Mouse (Mus musculus): Measurements from ENCODE around the gene Cdkn3. TPM values are rescaled to one million over a fixed set of nuclear protein-coding genes. Genes with fewer than 3 reads are reported as not detected.
"Not testable (repeated sequence)": the region's sequence is repeated elsewhere in the genome, so short reads cannot be mapped to it uniquely, and the experiment has no call there.

Gene Cdkn3
- total and polyA plus RNA-seq, 2 experiments from 2014 or later, result 0.71 to 5.9 TPM

GRCm38 (mm10) chr14:46734262-46734661, 26.1 kb upstream of the Cdkn3 start:
- no peak for TF ChIP-seq CTCF (IDR thresholded peaks at IDR 0.05)
- 80% methylated on average over 5 of the region's 5 CpGs for WGBS
- no peak for DNase-seq (ENCODE audit: low spot score)
- Histone ChIP-seq H3K4me1 (ENCODE audit: insufficient read depth, low read length) (no peaks in the 10 kb centered on the region; the same call in 1 of the 2 replicates), H3K9ac (replicated peaks; ENCODE audit: low read length, poor library complexity, severe bottlenecking) (no peak overlapping the region), H3K27ac (ENCODE audit: low read depth, low read length) (no peak overlapping the region), H3K4me2 (ENCODE audit: low read depth, low read length, poor library complexity, severe bottlenecking) (no peak overlapping the region), H3K27me3 (ENCODE audit: insufficient read depth, low read length) (no peaks in the 10 kb centered on the region), H3K9me3 (ENCODE audit: low read length) (no peaks in the 10 kb centered on the region), H3K4me3 (ENCODE audit: low read depth, low read length) (no peak overlapping the region), H3K36me3 (ENCODE audit: insufficient read depth, low read length) (no peaks in the 10 kb centered on the region)
- no peak for ATAC-seq (ENCODE audit: low FRiP score)

GRCm38 (mm10) chr14:46734761-46735455, 25.4 kb upstream of the Cdkn3 start:
- WGBS, result 81% methylated on average over 14 of the region's 14 CpGs
- H3K4me1 ChIP-seq (ENCODE audit: insufficient read depth, low read length), result no peaks in the 10 kb centered on the region; the same call in 1 of the 2 replicates
- H3K9me3 ChIP-seq (ENCODE audit: low read length), result no peaks in the 10 kb centered on the region
- H3K36me3 ChIP-seq (ENCODE audit: insufficient read depth, low read length), result no peaks in the 10 kb centered on the region
- TF ChIP-seq CTCF (IDR thresholded peaks at IDR 0.05), result no peak
- no peak overlapping the region for H3K9ac ChIP-seq (replicated peaks; ENCODE audit: low read length, poor library complexity, severe bottlenecking)
- ATAC-seq (ENCODE audit: low FRiP score) (no peak), DNase-seq (ENCODE audit: low spot score) (no peak)
- H3K4me2 ChIP-seq (ENCODE audit: low read depth, low read length, poor library complexity, severe bottlenecking), result no peak overlapping the region
- H3K27ac ChIP-seq (ENCODE audit: low read depth, low read length), result no peak overlapping the region
- H3K27me3 ChIP-seq (ENCODE audit: insufficient read depth, low read length), result no peaks in the 10 kb centered on the region
- no peak overlapping the region for H3K4me3 ChIP-seq (ENCODE audit: low read depth, low read length)

GRCm38 (mm10) chr14:46736366-46736765, 24.0 kb upstream of the Cdkn3 start:
- Histone ChIP-seq H3K27me3 (ENCODE audit: insufficient read depth, low read length) (no peaks in the 10 kb centered on the region), H3K4me2 (ENCODE audit: low read depth, low read length, poor library complexity, severe bottlenecking) (no peak overlapping the region), H3K9ac (replicated peaks; ENCODE audit: low read length, poor library complexity, severe bottlenecking) (no peak overlapping the region), H3K36me3 (ENCODE audit: insufficient read depth, low read length) (no peaks in the 10 kb centered on the region), H3K27ac (ENCODE audit: low read depth, low read length) (no peak overlapping the region), H3K9me3 (ENCODE audit: low read length) (no peaks in the 10 kb centered on the region), H3K4me1 (ENCODE audit: insufficient read depth, low read length) (no peaks in the 10 kb centered on the region; the same call in 1 of the 2 replicates), H3K4me3 (ENCODE audit: low read depth, low read length) (no peak overlapping the region)
- TF ChIP-seq CTCF (IDR thresholded peaks at IDR 0.05), result no peak
- no peak for DNase-seq (ENCODE audit: low spot score)
- WGBS, result 85% methylated on average over 4 of the region's 4 CpGs
- no peak for ATAC-seq (ENCODE audit: low FRiP score)

DNA sequence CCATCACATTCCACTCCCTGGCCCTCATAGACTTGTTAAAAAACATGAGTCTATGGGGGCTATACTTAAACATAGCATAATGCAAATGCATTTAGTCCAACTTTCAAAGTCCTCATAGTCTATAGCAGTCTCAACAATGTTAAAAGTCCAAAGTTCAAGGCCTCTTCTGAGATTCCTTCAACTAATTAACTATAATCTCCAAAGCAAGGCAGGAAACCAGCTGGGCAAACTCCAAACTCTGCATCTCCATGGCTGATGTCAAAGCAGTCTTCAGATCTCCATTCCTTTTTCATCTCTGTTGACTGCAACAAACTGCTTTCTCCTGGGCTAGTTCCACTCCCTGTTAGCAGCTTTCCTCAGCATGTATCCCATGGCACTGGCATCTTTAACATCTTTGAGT, 23.0 kb upstream of the Cdkn3 start:
- not testable (repeated sequence) for H3K4me2 ChIP-seq (ENCODE audit: low read depth, low read length, poor library complexity, severe bottlenecking); DNase-seq (ENCODE audit: low spot score); H3K4me1 ChIP-seq (ENCODE audit: insufficient read depth, low read length); ATAC-seq (ENCODE audit: low FRiP score); H3K4me3 ChIP-seq (ENCODE audit: low read depth, low read length); H3K27ac ChIP-seq (ENCODE audit: low read depth, low read length); H3K36me3 ChIP-seq (ENCODE audit: insufficient read depth, low read length); H3K9me3 ChIP-seq (ENCODE audit: low read length); H3K9ac ChIP-seq (replicated peaks; ENCODE audit: low read length, poor library complexity, severe bottlenecking); H3K27me3 ChIP-seq (ENCODE audit: insufficient read depth, low read length)

GRCm38 (mm10) chr14:46742674-46743073, 17.7 kb upstream of the Cdkn3 start:
- ATAC-seq (ENCODE audit: low FRiP score), result no peak

DNA sequence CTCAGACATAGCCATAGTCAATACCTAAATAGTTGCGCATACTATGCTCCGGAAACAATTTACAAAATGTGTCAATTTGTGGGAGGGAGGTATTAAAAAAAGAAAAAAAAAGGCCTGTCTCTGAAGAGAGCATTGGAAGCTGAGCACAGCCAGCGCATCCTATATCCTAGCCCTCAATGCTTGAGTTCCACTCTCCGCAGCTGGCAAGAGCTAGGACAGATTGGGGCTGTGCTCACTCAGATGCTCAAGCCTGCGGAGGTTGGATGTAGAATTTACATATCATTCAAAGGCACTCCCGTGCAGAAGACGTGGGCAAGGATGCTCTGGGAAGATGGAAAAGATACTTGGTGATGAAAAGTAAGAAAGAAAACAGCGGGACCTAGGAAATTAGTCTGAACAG, 14.9 kb upstream of the Cdkn3 start:
- H3K27ac ChIP-seq (ENCODE audit: low read depth, low read length), result no peak overlapping the region
- no peak overlapping the region for H3K4me2 ChIP-seq (ENCODE audit: low read depth, low read length, poor library complexity, severe bottlenecking)
- TF ChIP-seq CTCF (IDR thresholded peaks at IDR 0.05), result no peak
- H3K9me3 ChIP-seq (ENCODE audit: low read length), result no peaks in the 10 kb centered on the region
- DNase-seq (ENCODE audit: low spot score) (no peak), ATAC-seq (ENCODE audit: low FRiP score) (no peak)
- WGBS, result 92% methylated on average over 8 of the region's 8 CpGs
- no peaks in the 10 kb centered on the region for H3K4me1 ChIP-seq (ENCODE audit: insufficient read depth, low read length)
- H3K4me3 ChIP-seq (ENCODE audit: low read depth, low read length), result no peak overlapping the region
- no peak overlapping the region for H3K9ac ChIP-seq (replicated peaks; ENCODE audit: low read length, poor library complexity, severe bottlenecking)
- H3K27me3 ChIP-seq (ENCODE audit: insufficient read depth, low read length), result no peaks in the 10 kb centered on the region
- no peaks in the 10 kb centered on the region for H3K36me3 ChIP-seq (ENCODE audit: insufficient read depth, low read length)

More at GRCm38 (mm10) chr14:46742674-46743073, 17.7 kb upstream of the Cdkn3 start:
- H3K4me1 ChIP-seq (ENCODE audit: insufficient read depth, low read length), result no peaks in the 10 kb centered on the region
- no peak overlapping the region for H3K4me2 ChIP-seq (ENCODE audit: low read depth, low read length, poor library complexity, severe bottlenecking)
- H3K36me3 ChIP-seq (ENCODE audit: insufficient read depth, low read length), result no peaks in the 10 kb centered on the region
- no peak overlapping the region for H3K4me3 ChIP-seq (ENCODE audit: low read depth, low read length)
- no peak for TF ChIP-seq CTCF (IDR thresholded peaks at IDR 0.05)
- no peak for DNase-seq (ENCODE audit: low spot score)
- H3K27me3 ChIP-seq (ENCODE audit: insufficient read depth, low read length), result no peaks in the 10 kb centered on the region
- H3K9ac ChIP-seq (replicated peaks; ENCODE audit: low read length, poor library complexity, severe bottlenecking), result no peak overlapping the region
- no peak overlapping the region for H3K27ac ChIP-seq (ENCODE audit: low read depth, low read length)
- H3K9me3 ChIP-seq (ENCODE audit: low read length), result no peaks in the 10 kb centered on the region
- WGBS, result 97% methylated on average over 2 of the region's 2 CpGs

DNA sequence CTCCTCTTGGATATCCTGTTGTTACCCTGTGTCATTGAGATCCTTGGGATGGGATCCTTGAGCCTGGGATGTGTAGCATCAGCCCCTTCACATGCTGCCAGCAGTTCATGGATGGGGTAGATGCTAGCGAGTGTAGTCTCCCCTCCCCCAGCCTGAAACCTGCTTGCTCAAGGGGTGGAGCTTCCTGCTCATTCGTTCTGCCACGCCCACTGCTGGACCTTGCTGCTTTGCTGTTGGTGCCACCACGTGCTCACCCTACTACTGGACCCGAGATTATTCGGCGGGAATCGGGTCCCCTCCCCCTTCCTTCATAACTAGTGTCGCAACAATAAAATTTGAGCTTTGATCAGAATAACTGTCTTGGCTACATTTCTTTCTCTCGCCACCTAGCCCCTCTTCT, 6.0 kb upstream of the Cdkn3 start:
- 69% methylated on average over 8 of the region's 10 CpGs for WGBS
- H3K4me2 ChIP-seq (ENCODE audit: low read depth, low read length, poor library complexity, severe bottlenecking); ATAC-seq (ENCODE audit: low FRiP score); H3K27ac ChIP-seq (ENCODE audit: low read depth, low read length); DNase-seq (ENCODE audit: low spot score); H3K9me3 ChIP-seq (ENCODE audit: low read length); H3K36me3 ChIP-seq (ENCODE audit: insufficient read depth, low read length); H3K9ac ChIP-seq (replicated peaks; ENCODE audit: low read length, poor library complexity, severe bottlenecking); H3K27me3 ChIP-seq (ENCODE audit: insufficient read depth, low read length); H3K4me3 ChIP-seq (ENCODE audit: low read depth, low read length); H3K4me1 ChIP-seq (ENCODE audit: insufficient read depth, low read length): not testable (repeated sequence)
